Mouse (Mus musculus): ENCODE data around the gene Hyls1. TPM values are rescaled to one million over a fixed set of nuclear protein-coding genes. Genes with fewer than 3 reads are reported as not detected.

The Hyls1 gene
- total RNA-seq, 2 experiments from 2014 or later, result 12.5 to 14.6 TPM

Other genes with a start within 250 kb of the Hyls1 start
- 10 to 100 TPM in 1 of 2 experiments, 1 to 10 TPM in 1; 9.8 to 11.5 TPM for gene Cdon, start 149.3 kb downstream of the Hyls1 start, total RNA-seq (2021)
- gene Gm1113, start 52.1 kb downstream of the Hyls1 start, total RNA-seq (2021), result not detected
- gene Ddx25, start 11.9 kb downstream of the Hyls1 start, total RNA-seq (2021), result 10 to 100 TPM; 15.2 to 16.1 TPM
- gene Pus3, start 11.8 kb downstream of the Hyls1 start, total RNA-seq (2021), result 10 to 100 TPM; 12.0 to 13.4 TPM
- 1 to 10 TPM; 1.5 to 2.3 TPM for gene Pate2, start 114 bp downstream of the Hyls1 start, total RNA-seq (2021)
- not detected for gene Pate4, start 41.5 kb upstream of the Hyls1 start, total RNA-seq (2021)
- gene Pate3, start 77.8 kb upstream of the Hyls1 start, total RNA-seq (2021), result not detected
- not detected for gene Pate1, start 117.0 kb upstream of the Hyls1 start, total RNA-seq (2021)
- not detected for gene Gm17677, start 170.7 kb upstream of the Hyls1 start, total RNA-seq (2021)
- gene Gm17727, start 207.7 kb upstream of the Hyls1 start, total RNA-seq (2021), result not detected
- gene Gm27235, start 219.7 kb upstream of the Hyls1 start, total RNA-seq (2021), result not detected
- not detected for gene D730048I06Rik, start 219.7 kb upstream of the Hyls1 start, total RNA-seq (2021)

All from layer of hippocampus, postnatal 10 days (tissue).